Mouse (Mus musculus) thymus, adult 2 months (tissue): ENCODE measurements around the gene Jund. TPM values are rescaled to one million over a fixed set of nuclear protein-coding genes. Genes with fewer than 3 reads are reported as not detected.

Experiments
- DNase-seq: peaks from one replicate; pipeline ENCODE4 v3.0.0; 2021
- H3K27ac ChIP-seq: fragments of 200-500 bp; 2 replicates; pipeline ENCODE4 v1.5.1; 2012; ENCODE audit warnings: low read length, control low read depth; ENCODE audit not compliant: control insufficient read depth, insufficient read depth
- H3K27me3 ChIP-seq: fragments of 200-500 bp; 2 replicates; pipeline ENCODE4 v1.6.1; 2012; ENCODE audit warnings: mild to moderate bottlenecking, low read length, moderate library complexity, mixed read lengths; ENCODE audit not compliant: control insufficient read depth, insufficient read depth
- H3K36me3 ChIP-seq: fragments of 200-500 bp; 2 replicates; pipeline ENCODE4 v1.6.1; 2012; ENCODE audit warnings: mild to moderate bottlenecking, low read length, moderate library complexity; ENCODE audit not compliant: control insufficient read depth, insufficient read depth
- H3K4me1 ChIP-seq: fragments of 200-500 bp; replicated peaks from 2 replicates; pipeline ENCODE4 v1.6.1; 2012; ENCODE audit warnings: low read length; ENCODE audit not compliant: control insufficient read depth, insufficient read depth
- H3K4me3 ChIP-seq: fragments of 200-500 bp; 2 replicates; pipeline ENCODE4 v1.5.1; 2012; ENCODE audit warnings: mild to moderate bottlenecking, low read length, control low read depth, moderate library complexity; ENCODE audit not compliant: control insufficient read depth, insufficient read depth
- CTCF ChIP-seq: fragments of 200-500 bp; IDR thresholded peaks from 2 replicates; pipeline ENCODE4 v1.5.1; 2012; ENCODE audit warnings: mild to moderate bottlenecking, control low read depth, low read length, moderate library complexity, borderline replicate concordance; ENCODE audit not compliant: control insufficient read depth, poor library complexity, insufficient read depth; ENCODE audit errors: extremely low read depth
- POLR2A ChIP-seq: fragments of 200-500 bp; IDR thresholded peaks from 2 replicates; pipeline ENCODE4 v1.6.1; 2012; ENCODE audit warnings: mild to moderate bottlenecking, low read length, control low read depth, moderate library complexity; ENCODE audit not compliant: control insufficient read depth, poor library complexity, insufficient read depth; ENCODE audit errors: extremely low read depth
- WGBS: fragments of 180-500 bp; shearing (Covaris S2); methylation state at CpG from one replicate; pipeline ENCODE4 v1.1.7; 2018; 5-methylcytosine and 5-hydroxymethylcytosine counted together
- polyA plus RNA-seq: library from polyadenylated mRNA; depleted of rRNA; stranded (reverse); fragments of >200 nt; gene quantifications from 2 replicates; pipeline ENCODE4 v1.2.3, GENCODE M21; 2012

The Jund gene
- polyA plus RNA-seq, 1 experiment, result 540 TPM

DNA sequence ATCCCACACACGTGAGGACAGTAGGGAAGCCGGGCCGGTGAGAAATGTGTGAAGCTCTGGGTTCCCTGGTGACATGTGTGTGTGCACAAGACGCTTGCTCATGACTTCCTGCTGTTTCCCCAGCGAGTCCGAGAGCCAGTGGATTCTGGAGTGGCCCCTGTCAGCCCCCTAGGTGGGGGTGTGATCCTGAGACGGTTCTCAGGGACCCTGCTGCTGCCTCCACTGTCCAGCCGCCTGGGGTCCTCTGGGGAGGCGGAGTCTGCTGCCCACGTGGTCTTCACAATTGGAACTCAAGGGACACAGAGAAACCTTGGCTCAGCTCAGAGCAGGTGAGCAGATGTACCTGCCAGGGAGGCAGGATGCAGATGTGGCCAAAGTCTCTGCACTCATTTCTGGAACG is 28.0 kb downstream of the Jund start:
- TF ChIP-seq POLR2A (no peak), CTCF (no peak)
- Histone ChIP-seq H3K4me3 (no peak overlapping the region), H3K27ac (no peak overlapping the region), H3K36me3 (no peaks in the 10 kb centered on the region), H3K27me3 (no peaks in the 10 kb centered on the region; the same call in 1 of the 2 replicates), H3K4me1 (peaks cover 12% of the 10 kb centered on the region)
- no peak for DNase-seq
- 46% methylated on average over 11 of the region's 11 CpGs for WGBS

DNA sequence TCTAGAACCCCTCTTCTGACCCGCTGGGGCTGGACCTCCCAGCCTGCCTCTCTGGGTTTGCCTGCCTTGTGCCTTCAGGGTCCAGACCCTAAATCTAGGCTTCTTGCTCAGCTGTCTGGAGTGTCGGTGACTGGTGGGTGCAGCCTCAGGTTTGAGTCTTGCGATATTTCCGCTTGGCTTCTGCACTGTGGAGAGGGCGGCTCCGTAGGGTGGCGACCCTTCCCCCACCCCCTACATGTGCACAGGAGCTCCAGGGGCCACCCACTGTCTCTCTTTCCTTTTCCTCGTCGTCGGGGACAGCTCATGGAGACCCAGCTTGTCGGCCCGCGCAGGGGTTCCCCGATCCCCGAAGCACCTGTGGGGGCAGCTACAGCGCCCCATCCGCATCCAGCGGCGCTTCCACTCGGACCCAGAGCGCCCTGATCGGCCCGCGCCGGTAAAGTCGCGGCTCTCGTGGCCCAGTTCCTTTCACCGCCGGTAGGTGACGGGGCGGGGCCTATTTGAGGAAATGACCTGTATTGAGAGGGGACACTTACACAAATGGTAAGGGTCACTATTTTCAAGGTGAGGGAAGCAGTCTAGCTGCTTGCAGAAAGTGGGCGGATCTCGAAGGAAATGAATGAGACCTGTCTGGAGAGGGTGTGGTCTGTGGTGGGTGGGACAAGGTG is 31.2 kb downstream of the Jund start:
- DNase-seq, result peak; percentile 37
- TF ChIP-seq POLR2A (no peak), CTCF (peak; percentile 35; the same call in 1 of the 2 replicates)
- H3K4me3 ChIP-seq, result peak overlapping the region; percentile 61
- peaks cover 12% of the 10 kb centered on the region for H3K4me1 ChIP-seq
- WGBS, result 2% methylated on average over 34 of the region's 34 CpGs
- H3K36me3 ChIP-seq, result no peaks in the 10 kb centered on the region
- H3K27me3 ChIP-seq, result no peaks in the 10 kb centered on the region; the same call in 1 of the 2 replicates
- no peak overlapping the region for H3K27ac ChIP-seq

DNA sequence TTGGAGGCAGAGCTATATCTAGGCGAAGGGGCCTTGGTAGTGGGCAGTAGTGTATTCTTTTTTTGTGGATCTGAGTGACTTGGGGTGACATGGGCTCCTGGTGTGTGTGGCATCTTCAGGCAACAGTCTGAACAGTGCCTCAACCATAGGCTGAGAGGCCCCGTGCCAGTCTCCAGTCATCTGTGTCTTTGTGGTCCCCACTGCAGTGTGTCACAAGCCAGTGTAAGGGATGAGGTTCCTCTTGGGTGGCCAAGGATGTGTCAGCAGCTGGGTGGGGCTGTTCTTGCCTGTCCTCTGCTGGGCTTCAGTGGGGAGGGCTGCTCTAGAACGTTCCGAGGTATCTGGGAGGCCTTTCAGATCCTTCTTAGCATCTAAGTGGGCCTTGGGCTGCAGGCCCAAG is 32.2 kb downstream of the Jund start:
- no peaks in the 10 kb centered on the region for H3K36me3 ChIP-seq
- DNase-seq, result no peak
- peaks cover 12% of the 10 kb centered on the region for H3K4me1 ChIP-seq
- TF ChIP-seq POLR2A (no peak), CTCF (no peak)
- H3K27me3 ChIP-seq, result no peaks in the 10 kb centered on the region; the same call in 1 of the 2 replicates
- WGBS, result 83% methylated on average over 4 of the region's 4 CpGs
- no peak overlapping the region for H3K4me3 ChIP-seq
- no peak overlapping the region for H3K27ac ChIP-seq

DNA sequence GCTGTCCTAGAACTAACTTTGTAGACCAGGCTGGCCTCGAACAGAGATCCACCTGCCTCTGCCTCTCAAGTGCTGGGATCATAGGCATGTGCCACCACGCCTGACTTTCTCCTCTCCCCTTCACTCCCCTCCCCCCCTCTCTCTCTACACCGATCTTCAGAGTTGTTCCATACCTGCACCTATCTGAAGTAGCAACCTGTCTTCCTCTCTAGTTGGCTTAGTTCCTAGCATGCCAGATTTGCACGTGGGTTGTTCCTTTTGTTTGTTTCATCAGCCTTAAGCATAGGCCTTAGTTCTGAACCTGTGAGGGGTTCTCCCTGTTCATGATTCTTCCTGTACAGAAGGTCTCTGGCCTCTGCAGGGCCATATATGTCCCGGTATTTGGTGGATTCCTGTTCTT is 39.0 kb downstream of the Jund start:
- Histone ChIP-seq H3K4me3 (no peak overlapping the region), H3K4me1 (peaks cover 7% of the 10 kb centered on the region), H3K36me3 (no peaks in the 10 kb centered on the region), H3K27ac (no peak overlapping the region), H3K27me3 (peaks cover 5% of the 10 kb centered on the region)
- no peak for TF ChIP-seq POLR2A
- no peak for TF ChIP-seq CTCF
- DNase-seq, result no peak
- 87% methylated on average over 5 of the region's 5 CpGs for WGBS

DNA sequence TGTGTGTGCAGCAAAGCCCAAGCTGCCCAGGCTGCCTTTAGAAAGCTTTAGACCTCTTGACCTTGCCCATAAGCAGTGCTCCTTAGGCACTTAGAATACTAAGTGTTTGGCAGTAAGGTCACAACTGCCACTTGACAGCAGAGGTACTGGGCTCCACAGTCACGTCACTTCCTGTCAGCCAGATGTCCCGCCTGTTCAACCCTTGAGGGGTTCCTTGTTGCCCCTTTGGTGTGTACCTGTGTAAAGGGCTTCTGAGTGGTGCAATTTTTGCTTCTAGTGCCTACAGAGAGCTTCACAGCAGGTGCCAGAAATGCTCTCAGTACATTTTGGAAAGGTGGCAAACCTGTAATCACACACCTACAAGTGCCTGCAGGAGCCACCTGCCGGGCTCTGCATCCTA is 39.5 kb downstream of the Jund start:
- no peak overlapping the region for H3K4me3 ChIP-seq
- H3K36me3 ChIP-seq, result no peaks in the 10 kb centered on the region
- no peak for TF ChIP-seq CTCF
- TF ChIP-seq POLR2A, result no peak
- H3K27ac ChIP-seq, result no peak overlapping the region
- WGBS, result 37% methylated on average over 3 of the region's 3 CpGs
- no peak for DNase-seq
- peaks cover 10% of the 10 kb centered on the region for H3K27me3 ChIP-seq
- peaks cover 9% of the 10 kb centered on the region for H3K4me1 ChIP-seq

DNA sequence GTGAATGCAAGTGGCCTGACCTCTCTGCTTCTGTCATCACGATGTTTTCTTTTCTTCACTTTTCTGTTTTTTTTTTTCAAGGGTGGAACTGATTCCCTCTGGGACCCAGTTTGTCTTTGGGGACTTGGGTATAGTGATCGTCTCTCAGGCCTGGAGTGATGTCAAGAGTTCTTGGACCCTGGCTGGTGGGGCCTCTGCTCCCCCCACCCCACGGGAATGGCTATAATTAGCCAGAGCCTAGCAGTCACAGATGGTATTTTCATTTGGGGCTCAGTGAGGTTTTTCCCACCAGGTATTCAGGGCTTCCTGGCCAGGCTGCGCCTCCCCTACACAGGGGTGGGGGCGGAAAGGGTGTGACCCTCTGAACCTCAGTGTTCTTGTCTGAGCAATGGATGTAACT is 42.9 kb downstream of the Jund start:
- 75% methylated on average over 5 of the region's 5 CpGs for WGBS
- H3K27me3 ChIP-seq, result peaks cover 17% of the 10 kb centered on the region
- no peak for DNase-seq

More for the DNA sequence above, 42.9 kb downstream of the Jund start:
- Histone ChIP-seq H3K27ac (no peak overlapping the region), H3K36me3 (no peaks in the 10 kb centered on the region), H3K4me3 (no peak overlapping the region), H3K4me1 (peaks cover 21% of the 10 kb centered on the region)
- TF ChIP-seq POLR2A, result no peak
- TF ChIP-seq CTCF, result no peak
